Mouse (Mus musculus): ENCODE measurements around the gene Olfr1438-ps1. TPM values are rescaled to one million over a fixed set of nuclear protein-coding genes. Genes with fewer than 3 reads are reported as not detected.
"Not testable (repeated sequence)": the region's sequence is repeated elsewhere in the genome, so short reads cannot be mapped to it uniquely, and the experiment has no call there.

Gene Olfr1438-ps1
- not detected for total RNA-seq (2021)
- long read RNA-seq, experiment 1: 0 reads
- long read RNA-seq, experiment 2: 0 reads

DNA sequence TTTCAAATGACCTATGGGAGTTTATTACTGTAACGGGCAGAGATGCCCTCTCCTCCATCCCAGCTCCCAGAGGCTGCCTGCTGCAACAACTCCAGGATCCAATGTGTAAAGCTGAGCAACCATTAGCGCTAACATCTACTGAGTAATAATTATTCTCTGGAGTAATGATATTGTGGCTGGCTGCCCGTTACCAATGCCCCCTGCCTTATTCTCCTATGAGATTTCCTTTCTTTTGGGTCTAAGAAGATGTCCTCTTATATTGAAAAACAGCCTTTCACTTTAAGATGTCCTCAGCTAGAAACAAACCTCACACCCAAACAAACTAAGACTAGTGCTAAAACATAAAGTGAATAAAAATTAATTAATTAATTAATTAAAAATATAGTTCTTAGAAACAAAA lies at the start of gene Olfr1438-ps1:
Gene Olfr1438-ps1, minus strand, starts transcription at position 101 of the 400 bp plus-strand sequence.
- no peak for DNase-seq (ENCODE audit: low spot score in 2 of 2)

DNA sequence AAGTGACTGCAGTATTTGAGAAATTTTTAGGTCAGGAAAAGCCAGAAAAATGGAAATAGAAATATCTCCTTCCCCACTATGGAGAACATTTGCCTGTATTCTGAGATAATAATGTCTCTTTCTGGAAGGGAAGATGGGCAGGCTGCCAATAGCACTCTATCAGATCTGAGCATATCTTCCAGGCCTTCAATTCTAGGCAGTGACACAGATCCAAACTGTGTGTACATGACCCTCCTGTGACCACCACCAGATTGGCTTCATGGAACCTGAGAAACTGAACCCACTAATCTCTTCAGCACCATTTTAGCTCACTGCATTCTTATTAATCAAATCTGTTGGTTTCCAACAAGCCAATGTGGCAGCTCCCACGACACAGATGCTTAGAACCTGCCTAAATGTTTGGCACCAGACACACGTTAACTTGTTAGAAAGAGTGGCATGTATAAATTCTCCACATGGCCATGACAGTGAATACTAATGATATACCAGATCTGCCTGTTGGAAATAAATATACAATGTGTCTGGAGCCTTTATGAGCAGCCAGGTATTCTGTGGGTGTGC lies 38.8 kb upstream of the Olfr1438-ps1 start:
- DNase-seq (ENCODE audit: low spot score in 2 of 2): peak in 1 of 2 experiments; percentile 1

DNA sequence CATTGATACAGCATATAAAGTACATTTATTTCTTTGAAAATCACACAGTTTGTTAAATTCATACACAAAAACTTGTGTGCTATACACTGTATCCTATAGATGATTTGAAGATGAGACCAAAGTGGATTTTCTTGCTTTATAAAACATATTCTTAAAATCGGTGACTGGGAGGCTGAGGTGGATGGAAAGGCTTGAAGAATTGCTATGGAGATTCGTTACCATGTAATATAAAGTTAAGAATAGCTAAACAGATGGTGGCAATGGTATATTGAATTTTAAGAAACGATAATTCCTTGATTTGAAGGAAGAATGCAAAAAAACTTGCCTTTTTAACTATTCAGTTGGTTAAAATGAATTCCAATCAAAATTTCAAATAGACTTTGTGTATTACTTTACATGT lies 37.3 kb upstream of the Olfr1438-ps1 start:
- no peak for DNase-seq (ENCODE audit: low spot score in 2 of 2)

GRCm38 (mm10) chr19:12325001-12325400 lies 10.7 kb downstream of the Olfr1438-ps1 start, which contains the start of gene Olfr1437:
TSS of gene Olfr1437 (minus strand) at chr19:12325101.
- DNase-seq (ENCODE audit: low spot score in 2 of 2): no peak

GRCm38 (mm10) chr19:12299030-12299429 lies 36.7 kb downstream of the Olfr1438-ps1 start, which contains the start of gene Olfr1436:
TSS of gene Olfr1436 (minus strand) at chr19:12299130.
- not testable (repeated sequence) for DNase-seq (ENCODE audit: low spot score in 2 of 2)

DNA sequence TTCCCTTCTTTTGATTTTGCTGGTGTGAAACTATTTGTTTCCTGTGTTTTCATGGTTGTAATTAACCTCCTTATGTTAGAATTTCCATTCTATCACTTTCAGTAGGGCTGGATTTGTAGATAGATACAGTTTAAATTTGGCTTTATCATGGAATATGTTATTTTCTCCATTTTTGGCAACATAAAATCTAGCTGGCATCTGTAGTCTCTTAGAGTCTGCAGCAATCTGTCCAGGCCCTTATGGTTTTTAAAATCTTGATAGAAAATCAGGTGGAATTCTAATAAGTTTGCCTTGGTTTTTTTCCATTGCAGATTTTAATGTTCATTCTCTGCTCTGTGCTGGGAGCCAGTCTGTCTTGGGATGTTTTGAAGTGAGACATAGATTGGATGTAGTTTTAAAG lies 42.7 kb downstream of the Olfr1438-ps1 start:
- no peak for DNase-seq (ENCODE audit: low spot score in 2 of 2)

DNA sequence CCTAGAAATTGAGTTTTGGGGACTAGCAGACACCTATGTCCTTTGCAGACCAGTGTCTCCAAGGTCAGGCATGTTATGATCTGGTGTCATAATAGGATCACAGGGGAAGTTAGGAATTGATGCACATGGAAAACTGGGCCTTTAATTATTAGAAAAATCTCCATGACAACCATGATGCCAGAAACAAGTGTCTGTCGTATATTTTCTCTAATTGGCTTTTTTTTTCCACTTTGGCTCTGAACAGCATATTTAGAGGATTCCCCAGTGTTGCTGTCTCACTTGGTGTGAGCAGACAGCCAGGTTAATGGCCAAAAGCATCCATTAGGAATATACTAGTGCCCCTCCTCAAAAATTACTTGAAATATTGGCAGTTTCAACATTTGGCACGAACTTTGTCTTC lies 56.2 kb downstream of the Olfr1438-ps1 start, which contains the start of gene Olfr1434:
Gene Olfr1434, plus strand, starts transcription at position 301 of the 400 bp plus-strand sequence.
- no peak for DNase-seq (ENCODE audit: low spot score in 2 of 2)

Other genes with a start within 250 kb of the Olfr1438-ps1 start
- not detected for gene Olfr1426, start 243.9 kb downstream of the Olfr1438-ps1 start, total RNA-seq (2021)
- gene Olfr1427, start 232.6 kb downstream of the Olfr1438-ps1 start, total RNA-seq (2021): not detected
- not detected for gene Olfr1428, start 220.0 kb downstream of the Olfr1438-ps1 start, total RNA-seq (2021)
- gene Olfr76, start 212.7 kb downstream of the Olfr1438-ps1 start, total RNA-seq (2021): not detected
- gene Olfr1555-ps1, start 165.8 kb downstream of the Olfr1438-ps1 start, total RNA-seq (2021): not detected
- not detected for gene Olfr1431, start 135.3 kb downstream of the Olfr1438-ps1 start, total RNA-seq (2021)
- not detected for gene Olfr1432, start 103.3 kb downstream of the Olfr1438-ps1 start, total RNA-seq (2021)
- gene Olfr262, start 94.3 kb downstream of the Olfr1438-ps1 start, total RNA-seq (2021): not detected
- gene Olfr235, start 74.9 kb downstream of the Olfr1438-ps1 start, total RNA-seq (2021): not detected
- not detected for gene Olfr1434, start 56.1 kb downstream of the Olfr1438-ps1 start, total RNA-seq (2021)
- gene Olfr1436, start 36.8 kb downstream of the Olfr1438-ps1 start, total RNA-seq (2021): not detected
- gene Olfr1437, start 10.8 kb downstream of the Olfr1438-ps1 start, total RNA-seq (2021): not detected
- not detected for gene Olfr1440, start 51.4 kb upstream of the Olfr1438-ps1 start, total RNA-seq (2021)
- not detected for gene Olfr1441, start 81.5 kb upstream of the Olfr1438-ps1 start, total RNA-seq (2021)
- gene Pfpl, start 92.0 kb upstream of the Olfr1438-ps1 start, total RNA-seq (2021): not detected
- gene Mpeg1, start 124.9 kb upstream of the Olfr1438-ps1 start, total RNA-seq (2021): 10 to 100 TPM; 31.6 to 57.3 TPM
- 10 to 100 TPM; 14.7 to 30.5 TPM for gene Dtx4, start 165.5 kb upstream of the Olfr1438-ps1 start, total RNA-seq (2021)
- gene Fam111a, start 209.8 kb upstream of the Olfr1438-ps1 start, total RNA-seq (2021): 1 to 10 TPM; 3.2 to 4.8 TPM

Data from adrenal gland, adult 18-20 months (tissue).